Mouse (Mus musculus) myocyte (in vitro differentiated cells): ENCODE measurements around the gene Ppa1. TPM values are rescaled to one million over a fixed set of nuclear protein-coding genes. Genes with fewer than 3 reads are reported as not detected.

Source experiments
- H3K27me3 ChIP-seq: one replicate; pipeline ENCODE4 v1.6.1; 2011; ENCODE audit not compliant: control insufficient read depth, insufficient read depth, insufficient read length
- H3K36me3 ChIP-seq: one replicate; pipeline ENCODE4 v1.6.1; 2011; ENCODE audit not compliant: control insufficient read depth, insufficient read depth
- H3K4me2 ChIP-seq: one replicate; pipeline ENCODE4 v1.6.1; 2011; ENCODE audit warnings: low read depth, control low read depth
- H3K4me3 ChIP-seq: one replicate; pipeline ENCODE4 v1.5.1; 2011; ENCODE audit warnings: mild to moderate bottlenecking, control low read depth, moderate library complexity
- H3K79me2 ChIP-seq: one replicate; pipeline ENCODE4 v1.6.1; 2011; ENCODE audit not compliant: control insufficient read depth, insufficient read depth
- H3ac ChIP-seq: one replicate; pipeline ENCODE4 v1.6.1; 2011; ENCODE audit not compliant: control insufficient read depth, insufficient read length
- CEBPB ChIP-seq: IDR thresholded peaks from 2 replicates; pipeline ENCODE4 v1.6.1; 2011; ENCODE audit warnings: mild to moderate bottlenecking, moderate library complexity; ENCODE audit not compliant: poor library complexity, insufficient read depth, severe bottlenecking
- E2F4 ChIP-seq: IDR thresholded peaks from one replicate; pipeline ENCODE4 v1.6.1; 2011; ENCODE audit warnings: mild to moderate bottlenecking, control low read depth, moderate library complexity; ENCODE audit not compliant: insufficient read depth
- MAX ChIP-seq: IDR thresholded peaks from one replicate; pipeline ENCODE4 v1.6.1; 2011; ENCODE audit warnings: low read depth, mild to moderate bottlenecking, control low read depth
- MYOD1 ChIP-seq, 3 experiments: IDR thresholded peaks; one replicate each; pipeline ENCODE4 v1.6.1; 2011; ENCODE audit warnings: control low read depth in 2 of 3, low read depth in 2 of 3, mild to moderate bottlenecking in 2 of 3, moderate library complexity in 1 of 3; ENCODE audit not compliant: insufficient read length in 2 of 3, control insufficient read depth in 1 of 3
- MYOG ChIP-seq, 3 experiments: IDR thresholded peaks; one replicate each; pipeline ENCODE4 v1.6.1; 2011; ENCODE audit warnings: control low read depth in 2 of 3, low read depth in 2 of 3, mild to moderate bottlenecking in 2 of 3; ENCODE audit not compliant: insufficient read length in 2 of 3, control insufficient read depth in 1 of 3, insufficient read depth in 1 of 3
- POLR2A ChIP-seq: IDR thresholded peaks from one replicate; pipeline ENCODE4 v1.6.1; 2011; ENCODE audit warnings: low read depth, mild to moderate bottlenecking, control low read depth, moderate library complexity; ENCODE audit not compliant: insufficient read length
- POLR2AphosphoS2 ChIP-seq: IDR thresholded peaks from one replicate; pipeline ENCODE4 v1.6.1; 2011; ENCODE audit warnings: low read depth, control low read depth; ENCODE audit not compliant: insufficient read length
- REST ChIP-seq: IDR thresholded peaks from one replicate; pipeline ENCODE4 v1.6.1; 2011; ENCODE audit warnings: mild to moderate bottlenecking, control low read depth, moderate library complexity; ENCODE audit not compliant: insufficient read depth, insufficient read length
- SRF ChIP-seq: IDR thresholded peaks from one replicate; pipeline ENCODE4 v1.6.1; 2011; ENCODE audit warnings: low read depth; ENCODE audit not compliant: control insufficient read depth, insufficient read length
- TCF12 ChIP-seq: IDR thresholded peaks from one replicate; pipeline ENCODE4 v1.6.1; 2011; ENCODE audit warnings: mild to moderate bottlenecking, control low read depth; ENCODE audit not compliant: poor library complexity, insufficient read depth, severe bottlenecking
- TCF3 ChIP-seq: IDR thresholded peaks from one replicate; pipeline ENCODE4 v1.6.1; 2011; ENCODE audit warnings: low read depth, control low read depth; ENCODE audit not compliant: insufficient read length
- USF1 ChIP-seq: IDR thresholded peaks from one replicate; pipeline ENCODE4 v1.6.1; 2011; ENCODE audit warnings: low read depth, mild to moderate bottlenecking, control low read depth, moderate library complexity
- polyA plus RNA-seq: library from polyadenylated mRNA; unstranded; fragments of >200 nt; fragmentation: generic; extraction: Trizol; gene quantifications from one replicate; pipeline ENCODE4 v1.2.1, GENCODE M21; 2012; ENCODE audit warnings: missing spikeins

The Ppa1 gene
- polyA plus RNA-seq, 1 experiment, result 93.2 TPM

DNA sequence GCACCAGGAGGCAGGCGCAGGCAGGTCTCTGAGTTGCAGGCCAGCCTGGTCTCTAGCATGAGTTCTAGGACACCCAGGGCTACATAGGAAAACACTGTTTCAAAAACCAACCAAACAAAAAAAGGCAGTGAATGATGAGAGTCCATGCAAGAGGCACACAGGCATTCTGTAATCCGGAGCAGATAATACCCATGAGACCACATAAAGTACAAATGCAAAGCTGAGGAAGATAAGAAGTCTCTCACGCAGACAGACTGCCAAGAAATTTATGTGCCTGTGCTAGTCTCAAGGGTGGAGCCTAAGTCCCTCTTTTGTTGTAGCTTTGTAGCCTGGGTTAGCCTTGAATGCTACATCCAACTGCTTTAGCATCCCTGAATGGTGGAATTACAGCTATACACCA lies 17.3 kb downstream of the Ppa1 start:
- H3K27me3 ChIP-seq, result no peaks in the 10 kb centered on the region
- H3K4me2 ChIP-seq, result no peak overlapping the region
- peaks cover 36% of the 10 kb centered on the region for H3K36me3 ChIP-seq
- no peak for TF ChIP-seq SRF
- no peak for TF ChIP-seq TCF12
- TF ChIP-seq MAX, result no peak
- no peak for TF ChIP-seq POLR2AphosphoS2
- no peak for TF ChIP-seq TCF3
- TF ChIP-seq POLR2A, result no peak
- no peak for TF ChIP-seq CEBPB
- no peak for TF ChIP-seq REST
- no peak for TF ChIP-seq E2F4
- no peak for TF ChIP-seq MYOD1 (IDR thresholded peaks at IDR 0.05; ENCODE audit: control insufficient read depth in 1 of 3, insufficient read length in 2 of 3, low read depth in 2 of 3)
- TF ChIP-seq MYOG (IDR thresholded peaks at IDR 0.05; ENCODE audit: control insufficient read depth in 1 of 3, insufficient read depth in 1 of 3, insufficient read length in 2 of 3, low read depth in 2 of 3), result no peak
- no peak for TF ChIP-seq USF1
- H3K4me3 ChIP-seq, result no peak overlapping the region
- no peaks in the 10 kb centered on the region for H3K79me2 ChIP-seq
- H3ac ChIP-seq, result no peak overlapping the region

DNA sequence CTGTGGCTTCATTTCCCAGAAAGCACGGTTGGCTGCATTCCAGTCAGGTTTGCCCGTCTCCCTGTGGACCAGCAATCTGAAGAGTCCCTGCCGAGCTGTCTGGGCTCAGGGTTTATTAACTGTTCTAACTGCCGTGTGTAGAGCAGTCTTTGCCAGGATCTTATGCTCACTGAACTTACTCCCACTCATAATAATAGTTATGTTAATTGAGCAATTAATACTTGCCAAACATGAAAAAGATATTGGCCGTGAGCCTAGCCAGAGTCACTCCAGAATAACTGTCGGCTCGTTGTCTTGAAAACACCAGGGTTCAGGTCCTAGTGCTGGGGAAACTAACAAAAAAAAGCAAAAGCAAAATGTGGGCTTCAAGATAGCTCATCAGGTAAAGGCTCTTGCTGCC lies 20.9 kb downstream of the Ppa1 start:
- Histone ChIP-seq H3K4me3 (no peak overlapping the region), H3K4me2 (no peak overlapping the region), H3K79me2 (no peaks in the 10 kb centered on the region), H3K36me3 (peaks cover 23% of the 10 kb centered on the region), H3ac (no peak overlapping the region), H3K27me3 (no peaks in the 10 kb centered on the region)
- TF ChIP-seq E2F4 (no peak), TCF12 (no peak), MYOG (IDR thresholded peaks at IDR 0.05; ENCODE audit: control insufficient read depth in 1 of 3, insufficient read depth in 1 of 3, insufficient read length in 2 of 3, low read depth in 2 of 3) (no peak), MAX (no peak), REST (no peak), POLR2AphosphoS2 (no peak), CEBPB (no peak), USF1 (no peak), SRF (no peak), MYOD1 (IDR thresholded peaks at IDR 0.05; ENCODE audit: control insufficient read depth in 1 of 3, insufficient read length in 2 of 3, low read depth in 2 of 3) (no peak)

GRCm38 (mm10) chr10:61669896-61670295 lies 21.5 kb downstream of the Ppa1 start:
- H3K27me3 ChIP-seq, result no peaks in the 10 kb centered on the region
- no peak overlapping the region for H3ac ChIP-seq
- H3K79me2 ChIP-seq, result no peaks in the 10 kb centered on the region
- H3K4me2 ChIP-seq, result no peak overlapping the region
- H3K36me3 ChIP-seq, result peaks cover 19% of the 10 kb centered on the region
- TF ChIP-seq MYOD1 (IDR thresholded peaks at IDR 0.05; ENCODE audit: control insufficient read depth in 1 of 3, insufficient read length in 2 of 3, low read depth in 2 of 3) (no peak), CEBPB (0 out of 2 replicates have a peak, but pooled peaks have one; percentile 25)
- no peak overlapping the region for H3K4me3 ChIP-seq

DNA sequence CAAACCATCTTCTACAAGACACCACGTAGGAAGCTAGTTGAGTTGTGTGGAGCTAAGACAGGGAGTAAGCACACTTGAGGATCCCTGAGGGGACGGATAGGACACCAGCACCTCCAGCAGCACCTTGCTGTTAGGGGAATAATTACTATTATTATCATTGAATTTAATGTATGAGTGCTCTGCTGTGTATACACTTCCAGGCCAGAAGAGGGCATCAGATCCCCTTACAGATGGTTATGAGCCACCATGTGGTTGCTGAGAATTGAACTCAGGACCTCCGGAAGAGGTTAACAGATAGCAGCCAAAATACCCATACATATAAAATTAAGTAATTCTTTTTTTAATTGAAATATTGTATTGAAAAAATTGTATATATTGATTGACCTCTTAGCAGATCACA lies 22.4 kb downstream of the Ppa1 start:
- no peaks in the 10 kb centered on the region for H3K27me3 ChIP-seq
- no peaks in the 10 kb centered on the region for H3K79me2 ChIP-seq
- H3K36me3 ChIP-seq, result peaks cover 11% of the 10 kb centered on the region
- H3K4me3 ChIP-seq, result no peak overlapping the region
- H3ac ChIP-seq, result no peak overlapping the region
- H3K4me2 ChIP-seq, result no peak overlapping the region
- TF ChIP-seq MYOD1 (IDR thresholded peaks at IDR 0.05; ENCODE audit: control insufficient read depth in 1 of 3, insufficient read length in 2 of 3, low read depth in 2 of 3) (no peak), POLR2A (no peak), TCF12 (no peak), E2F4 (no peak), POLR2AphosphoS2 (no peak), MAX (no peak), CEBPB (no peak), USF1 (no peak), MYOG (IDR thresholded peaks at IDR 0.05; ENCODE audit: control insufficient read depth in 1 of 3, insufficient read depth in 1 of 3, insufficient read length in 2 of 3, low read depth in 2 of 3) (no peak), TCF3 (no peak), REST (no peak), SRF (no peak)

DNA sequence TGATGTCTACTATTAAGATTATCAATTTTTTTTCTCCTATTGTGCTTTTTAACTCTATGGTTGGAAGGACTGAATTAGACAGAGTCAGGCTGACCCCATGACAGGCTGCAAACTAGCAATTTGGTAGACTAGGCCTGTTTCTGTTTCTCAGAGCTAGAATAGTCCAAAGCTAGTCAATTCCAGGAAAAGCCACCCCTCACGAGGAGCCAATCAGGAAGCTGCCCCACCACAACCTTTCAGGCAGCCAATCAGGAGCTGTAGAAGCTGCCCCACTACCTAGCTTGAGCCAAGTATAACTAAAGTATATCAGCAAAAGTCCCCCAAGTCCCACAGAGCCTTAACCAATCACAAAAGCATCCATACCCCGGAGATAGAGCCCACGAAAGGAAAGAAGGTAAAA lies 27.6 kb downstream of the Ppa1 start:
- Histone ChIP-seq H3K79me2 (peaks cover 6% of the 10 kb centered on the region), H3K4me2 (no peak overlapping the region), H3K4me3 (no peak overlapping the region), H3ac (no peak overlapping the region), H3K36me3 (no peaks in the 10 kb centered on the region), H3K27me3 (no peaks in the 10 kb centered on the region)
- no peak for TF ChIP-seq E2F4
- TF ChIP-seq TCF3, result no peak
- no peak for TF ChIP-seq MYOG (IDR thresholded peaks at IDR 0.05; ENCODE audit: control insufficient read depth in 1 of 3, insufficient read depth in 1 of 3, insufficient read length in 2 of 3, low read depth in 2 of 3)
- no peak for TF ChIP-seq TCF12
- no peak for TF ChIP-seq MYOD1 (IDR thresholded peaks at IDR 0.05; ENCODE audit: control insufficient read depth in 1 of 3, insufficient read length in 2 of 3, low read depth in 2 of 3)
- no peak for TF ChIP-seq CEBPB
- no peak for TF ChIP-seq SRF
- no peak for TF ChIP-seq REST
- TF ChIP-seq USF1, result no peak
- no peak for TF ChIP-seq POLR2AphosphoS2
- TF ChIP-seq MAX, result no peak
- no peak for TF ChIP-seq POLR2A
